Mouse (Mus musculus) myocyte (in vitro differentiated cells): ENCODE results near the gene Adam22. TPM values are rescaled to one million over a fixed set of nuclear protein-coding genes. Genes with fewer than 3 reads are reported as not detected.

Source experiments
- H3K27me3 ChIP-seq: one replicate; pipeline ENCODE4 v1.6.1; 2011; ENCODE audit not compliant: control insufficient read depth, insufficient read depth, insufficient read length
- H3K36me3 ChIP-seq: one replicate; pipeline ENCODE4 v1.6.1; 2011; ENCODE audit not compliant: control insufficient read depth, insufficient read depth
- H3K4me2 ChIP-seq: one replicate; pipeline ENCODE4 v1.6.1; 2011; ENCODE audit warnings: low read depth, control low read depth
- H3K4me3 ChIP-seq: one replicate; pipeline ENCODE4 v1.5.1; 2011; ENCODE audit warnings: mild to moderate bottlenecking, control low read depth, moderate library complexity
- H3K79me2 ChIP-seq: one replicate; pipeline ENCODE4 v1.6.1; 2011; ENCODE audit not compliant: control insufficient read depth, insufficient read depth
- H3ac ChIP-seq: one replicate; pipeline ENCODE4 v1.6.1; 2011; ENCODE audit not compliant: control insufficient read depth, insufficient read length
- CEBPB ChIP-seq: IDR thresholded peaks from 2 replicates; pipeline ENCODE4 v1.6.1; 2011; ENCODE audit warnings: mild to moderate bottlenecking, moderate library complexity; ENCODE audit not compliant: poor library complexity, insufficient read depth, severe bottlenecking
- E2F4 ChIP-seq: IDR thresholded peaks from one replicate; pipeline ENCODE4 v1.6.1; 2011; ENCODE audit warnings: mild to moderate bottlenecking, control low read depth, moderate library complexity; ENCODE audit not compliant: insufficient read depth
- MAX ChIP-seq: IDR thresholded peaks from one replicate; pipeline ENCODE4 v1.6.1; 2011; ENCODE audit warnings: low read depth, mild to moderate bottlenecking, control low read depth
- MYOD1 ChIP-seq, 3 experiments: IDR thresholded peaks; one replicate each; pipeline ENCODE4 v1.6.1; 2011; ENCODE audit warnings: control low read depth in 2 of 3, low read depth in 2 of 3, mild to moderate bottlenecking in 2 of 3, moderate library complexity in 1 of 3; ENCODE audit not compliant: insufficient read length in 2 of 3, control insufficient read depth in 1 of 3
- MYOG ChIP-seq, 3 experiments: IDR thresholded peaks; one replicate each; pipeline ENCODE4 v1.6.1; 2011; ENCODE audit warnings: control low read depth in 2 of 3, low read depth in 2 of 3, mild to moderate bottlenecking in 2 of 3; ENCODE audit not compliant: insufficient read length in 2 of 3, control insufficient read depth in 1 of 3, insufficient read depth in 1 of 3
- POLR2A ChIP-seq: IDR thresholded peaks from one replicate; pipeline ENCODE4 v1.6.1; 2011; ENCODE audit warnings: low read depth, mild to moderate bottlenecking, control low read depth, moderate library complexity; ENCODE audit not compliant: insufficient read length
- POLR2AphosphoS2 ChIP-seq: IDR thresholded peaks from one replicate; pipeline ENCODE4 v1.6.1; 2011; ENCODE audit warnings: low read depth, control low read depth; ENCODE audit not compliant: insufficient read length
- REST ChIP-seq: IDR thresholded peaks from one replicate; pipeline ENCODE4 v1.6.1; 2011; ENCODE audit warnings: mild to moderate bottlenecking, control low read depth, moderate library complexity; ENCODE audit not compliant: insufficient read depth, insufficient read length
- SRF ChIP-seq: IDR thresholded peaks from one replicate; pipeline ENCODE4 v1.6.1; 2011; ENCODE audit warnings: low read depth; ENCODE audit not compliant: control insufficient read depth, insufficient read length
- TCF12 ChIP-seq: IDR thresholded peaks from one replicate; pipeline ENCODE4 v1.6.1; 2011; ENCODE audit warnings: mild to moderate bottlenecking, control low read depth; ENCODE audit not compliant: poor library complexity, insufficient read depth, severe bottlenecking
- TCF3 ChIP-seq: IDR thresholded peaks from one replicate; pipeline ENCODE4 v1.6.1; 2011; ENCODE audit warnings: low read depth, control low read depth; ENCODE audit not compliant: insufficient read length
- USF1 ChIP-seq: IDR thresholded peaks from one replicate; pipeline ENCODE4 v1.6.1; 2011; ENCODE audit warnings: low read depth, mild to moderate bottlenecking, control low read depth, moderate library complexity
- polyA plus RNA-seq: library from polyadenylated mRNA; unstranded; fragments of >200 nt; fragmentation: generic; extraction: Trizol; gene quantifications from one replicate; pipeline ENCODE4 v1.2.1, GENCODE M21; 2012; ENCODE audit warnings: missing spikeins

The Adam22 gene
- 0.10 TPM for polyA plus RNA-seq

DNA sequence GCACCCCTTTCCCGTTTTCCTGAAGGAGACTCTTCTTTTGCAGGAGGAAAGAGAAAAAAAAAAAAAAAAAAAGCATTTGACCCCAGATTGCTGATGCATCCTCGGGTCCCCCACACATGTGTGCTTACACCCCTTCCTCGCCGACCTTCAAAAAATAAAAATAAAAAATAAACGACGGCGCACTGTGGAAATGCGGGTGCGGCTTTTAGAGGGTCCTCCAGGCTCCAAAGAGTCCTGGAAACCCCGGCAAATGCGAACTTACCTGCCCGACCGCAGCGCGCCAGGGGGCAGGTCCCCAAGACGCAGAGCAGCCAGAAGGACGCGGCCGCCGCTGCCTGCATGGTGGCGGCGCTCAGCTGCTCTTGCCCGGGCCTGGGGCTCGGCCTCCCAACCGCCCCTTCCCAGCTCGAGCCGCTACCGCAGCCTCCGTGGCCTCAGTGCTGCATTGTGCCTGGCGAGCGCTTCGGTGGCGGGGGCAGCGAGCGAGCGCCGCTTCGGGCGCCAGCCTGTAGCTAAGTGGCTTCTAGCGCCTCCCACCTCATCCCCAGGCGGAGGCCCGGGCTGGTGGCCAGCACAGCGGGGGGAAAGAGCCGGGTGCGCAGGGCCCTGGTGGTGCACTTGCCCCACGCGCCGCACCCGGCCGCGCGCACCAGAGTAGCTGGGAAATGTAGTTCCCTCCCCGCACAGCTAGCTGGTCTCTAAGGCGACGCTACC lies at the start of gene Adam22:
Gene Adam22 (minus strand): TSS at position 547 of the 714 bp plus-strand sequence.
- H3K4me3 ChIP-seq: no peak within 1 kb of the TSS
- H3K79me2 ChIP-seq: no peaks in the 10 kb centered on the region
- H3K27me3 ChIP-seq: peaks cover 15% of the 10 kb centered on the region
- TF ChIP-seq TCF12 (no peak), TCF3 (no peak), MYOG (IDR thresholded peaks at IDR 0.05; ENCODE audit: control insufficient read depth in 1 of 3, insufficient read depth in 1 of 3, insufficient read length in 2 of 3, low read depth in 2 of 3) (no peak), E2F4 (no peak), POLR2AphosphoS2 (no peak), SRF (no peak), CEBPB (no peak), POLR2A (no peak), USF1 (no peak), MYOD1 (IDR thresholded peaks at IDR 0.05; ENCODE audit: control insufficient read depth in 1 of 3, insufficient read length in 2 of 3, low read depth in 2 of 3) (no peak)
- H3K4me2 ChIP-seq: no peak within 1 kb of the TSS
- no peaks in the 10 kb centered on the region for H3K36me3 ChIP-seq
- H3ac ChIP-seq: no peak within 1 kb of the TSS

DNA sequence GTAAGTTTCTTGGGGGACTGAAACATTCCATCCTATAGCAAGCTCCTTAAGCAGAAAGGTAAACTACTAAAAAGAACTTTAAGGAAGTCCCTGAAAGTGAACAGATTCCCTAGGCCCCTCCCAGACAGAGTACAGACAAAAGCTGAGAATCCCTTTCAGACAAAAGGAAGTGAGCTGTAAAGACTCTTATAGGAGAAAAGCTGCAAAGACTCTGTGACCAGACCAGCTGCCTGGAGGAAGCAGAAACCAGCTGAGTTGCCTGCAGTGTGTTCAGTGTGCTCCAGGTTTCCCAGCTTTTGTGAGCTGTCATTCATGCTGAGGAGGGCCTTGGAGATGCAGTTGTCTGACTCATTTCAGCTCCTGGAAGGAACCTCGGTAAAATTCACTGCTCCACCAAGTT lies 49.5 kb upstream of the Adam22 start:
- H3K79me2 ChIP-seq: peaks cover 84% of the 10 kb centered on the region
- no peak overlapping the region for H3ac ChIP-seq
- H3K27me3 ChIP-seq: no peaks in the 10 kb centered on the region
- H3K4me3 ChIP-seq: no peak overlapping the region
- peaks cover 25% of the 10 kb centered on the region for H3K36me3 ChIP-seq
- no peak overlapping the region for H3K4me2 ChIP-seq
- TF ChIP-seq TCF3 (no peak), REST (no peak), USF1 (no peak), E2F4 (no peak), MAX (no peak), CEBPB (no peak), TCF12 (no peak), MYOD1 (IDR thresholded peaks at IDR 0.05; ENCODE audit: control insufficient read depth in 1 of 3, insufficient read length in 2 of 3, low read depth in 2 of 3) (no peak)

DNA sequence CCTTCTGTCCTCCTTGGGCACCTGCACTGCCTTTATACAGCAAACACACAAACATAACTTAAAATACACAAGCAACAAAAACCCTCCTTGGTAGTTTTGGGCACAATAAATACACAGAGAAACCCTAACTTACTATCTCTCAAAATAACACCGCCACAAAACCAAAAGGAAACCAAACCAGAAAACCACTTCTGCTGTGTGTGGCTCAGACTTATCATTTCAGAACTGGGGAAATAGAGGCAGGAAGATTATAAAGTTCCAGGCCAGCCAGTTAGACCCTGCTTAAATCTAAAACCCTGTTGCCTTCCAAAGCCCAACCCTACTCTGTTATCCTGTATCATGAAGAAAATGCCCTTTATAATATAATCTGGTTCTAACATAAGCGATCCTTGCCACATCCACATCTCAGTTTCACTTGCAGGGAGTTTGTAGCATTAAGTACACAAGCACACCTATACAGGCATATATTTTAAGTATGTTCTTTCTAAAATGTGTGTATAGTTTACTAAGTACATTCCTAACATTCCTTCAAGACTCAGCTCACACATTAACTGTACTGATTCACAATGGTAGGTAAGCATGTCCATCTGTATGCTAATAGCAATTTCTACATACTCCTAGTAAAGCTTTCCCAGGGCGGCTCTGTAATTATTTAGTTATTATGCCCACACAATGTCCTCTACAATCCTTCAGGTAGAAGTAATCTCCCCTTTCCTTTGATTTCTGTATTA lies 48.9 kb upstream of the Adam22 start:
- Histone ChIP-seq H3K36me3 (peaks cover 27% of the 10 kb centered on the region), H3ac (no peak overlapping the region), H3K27me3 (no peaks in the 10 kb centered on the region), H3K4me2 (no peak overlapping the region), H3K4me3 (no peak overlapping the region), H3K79me2 (peaks cover 81% of the 10 kb centered on the region)
- no peak for TF ChIP-seq MYOG (IDR thresholded peaks at IDR 0.05; ENCODE audit: control insufficient read depth in 1 of 3, insufficient read depth in 1 of 3, insufficient read length in 2 of 3, low read depth in 2 of 3)
- TF ChIP-seq MYOD1 (IDR thresholded peaks at IDR 0.05; ENCODE audit: control insufficient read depth in 1 of 3, insufficient read length in 2 of 3, low read depth in 2 of 3): no peak
- TF ChIP-seq USF1: no peak
- no peak for TF ChIP-seq SRF
- no peak for TF ChIP-seq POLR2AphosphoS2
- TF ChIP-seq TCF12: no peak
- TF ChIP-seq MAX: no peak
- no peak for TF ChIP-seq E2F4
- TF ChIP-seq TCF3: no peak
- TF ChIP-seq CEBPB: no peak
- TF ChIP-seq POLR2A: no peak

DNA sequence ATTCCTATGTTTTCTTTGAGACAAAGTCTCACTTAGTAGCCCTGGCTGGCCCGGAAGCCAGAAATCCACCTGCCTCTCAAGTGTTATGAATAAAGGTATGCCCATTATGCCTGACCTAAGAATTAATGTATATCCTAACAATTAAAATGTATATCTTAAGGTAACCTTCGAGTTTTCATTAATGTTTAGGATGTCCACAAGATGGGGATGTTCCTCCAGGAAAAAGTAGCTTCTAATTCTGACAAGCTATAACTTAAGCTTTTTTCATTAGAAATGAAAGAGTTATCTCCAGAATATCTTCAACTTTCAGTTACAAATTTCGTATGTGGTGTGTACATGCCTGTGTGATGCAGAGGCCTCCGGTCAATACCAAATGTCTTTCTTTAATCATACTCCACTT lies 40.8 kb upstream of the Adam22 start:
- TF ChIP-seq USF1 (no peak), MYOG (IDR thresholded peaks at IDR 0.05; ENCODE audit: control insufficient read depth in 1 of 3, insufficient read depth in 1 of 3, insufficient read length in 2 of 3, low read depth in 2 of 3) (no peak), E2F4 (no peak), MYOD1 (IDR thresholded peaks at IDR 0.05; ENCODE audit: control insufficient read depth in 1 of 3, insufficient read length in 2 of 3, low read depth in 2 of 3) (no peak), TCF12 (no peak), SRF (no peak), CEBPB (no peak), REST (no peak), MAX (no peak)
- Histone ChIP-seq H3K4me3 (no peak overlapping the region), H3K36me3 (peaks cover 31% of the 10 kb centered on the region), H3K4me2 (no peak overlapping the region), H3K27me3 (no peaks in the 10 kb centered on the region), H3K79me2 (peaks cover 7% of the 10 kb centered on the region), H3ac (no peak overlapping the region)
